Mouse (Mus musculus): ENCODE results near the gene Phf11d. TPM values are rescaled to one million over a fixed set of nuclear protein-coding genes. Genes with fewer than 3 reads are reported as not detected.

The Phf11d gene
- polyA plus RNA-seq (2014; fragmentation: Illumina TruSeq; extraction: RNeasy Lipid Tissue Mini Kit (QIAGEN cat#74804); ENCODE audit: low read depth, low replicate concordance), result 6.5 TPM

DNA sequence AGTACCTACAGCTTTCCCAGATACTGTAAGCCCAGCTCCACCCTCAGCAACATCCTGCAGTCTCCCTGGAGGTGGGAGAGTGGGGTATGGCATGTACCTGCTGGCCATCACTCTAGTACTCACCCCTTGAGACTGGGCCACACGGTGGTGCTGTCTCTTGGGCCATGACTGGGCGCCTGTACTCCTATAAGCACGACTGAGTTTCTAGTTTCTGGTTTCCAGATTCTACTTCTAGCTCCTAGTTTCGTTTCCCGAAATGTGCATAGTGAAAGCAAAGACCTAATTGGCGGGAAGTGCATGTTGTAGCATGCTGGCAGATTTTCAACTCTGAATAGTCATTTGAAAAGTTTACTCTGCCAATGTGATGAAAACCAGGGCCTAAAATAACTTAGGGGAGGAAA lies at the start of gene Phf11d:
TSS of gene Phf11d (minus strand) at position 227 of the 401 bp plus-strand sequence.

DNA sequence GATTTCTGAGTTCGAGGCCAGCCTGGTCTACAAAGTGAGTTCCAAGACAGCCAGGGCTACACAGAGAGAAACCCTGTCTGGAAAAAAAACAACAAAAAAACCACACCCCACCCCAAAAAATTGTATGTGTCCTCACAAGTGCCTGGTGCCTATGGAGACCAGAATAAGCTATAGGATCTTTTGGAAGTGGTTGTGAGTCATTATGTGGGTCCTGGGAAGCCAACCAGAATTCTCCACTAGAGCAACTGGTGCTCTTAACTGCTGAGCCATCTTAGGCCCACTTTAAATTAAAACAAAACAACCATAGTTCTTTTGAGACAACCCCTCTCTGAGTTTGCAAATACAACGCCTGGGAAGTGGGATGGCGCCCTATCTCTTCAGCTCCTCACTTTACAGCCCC lies 30.0 kb upstream of the Phf11d start, which contains the start of gene Phf11c:
TSS of gene Phf11c (minus strand) at position 101 of the 400 bp plus-strand sequence.

DNA sequence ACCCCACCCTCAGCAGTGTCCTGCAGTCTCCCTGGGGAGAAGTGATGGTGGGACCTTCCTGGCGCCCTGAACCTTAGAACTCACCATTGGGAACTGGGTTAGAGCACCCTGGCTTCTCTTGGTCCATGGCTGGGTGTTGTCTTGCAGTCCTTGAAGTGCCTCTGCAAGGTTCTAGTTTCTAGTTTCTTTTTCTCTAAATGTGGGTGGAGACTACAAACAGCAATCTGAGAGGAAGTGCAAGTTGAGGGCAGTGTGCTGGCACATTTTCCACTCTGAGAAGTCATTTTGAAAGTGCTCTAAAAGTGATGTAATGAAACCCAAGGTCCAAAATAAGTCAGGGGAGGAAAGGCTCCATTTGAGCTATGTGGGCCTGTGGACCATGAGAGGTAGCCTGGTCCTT lies 24.1 kb downstream of the Phf11d start, which contains the start of gene Phf11b:
TSS of gene Phf11b (minus strand) at position 163 of the 400 bp plus-strand sequence.

Other genes with a start within 250 kb of the Phf11d start
- gene 1700129C05Rik, start 222.6 kb downstream of the Phf11d start, polyA plus RNA-seq (2014; fragmentation: Illumina TruSeq; extraction: RNeasy Lipid Tissue Mini Kit (QIAGEN cat#74804); ENCODE audit: low read depth, low replicate concordance), result not detected
- not detected for gene Gm5142, start 186.7 kb downstream of the Phf11d start, polyA plus RNA-seq (2014; fragmentation: Illumina TruSeq; extraction: RNeasy Lipid Tissue Mini Kit (QIAGEN cat#74804); ENCODE audit: low read depth, low replicate concordance)
- gene Rcbtb1, start 164.3 kb downstream of the Phf11d start, polyA plus RNA-seq (2014; fragmentation: Illumina TruSeq; extraction: RNeasy Lipid Tissue Mini Kit (QIAGEN cat#74804); ENCODE audit: low read depth, low replicate concordance), result 69.2 TPM
- gene Gm6904, start 105.3 kb downstream of the Phf11d start, polyA plus RNA-seq (2014; fragmentation: Illumina TruSeq; extraction: RNeasy Lipid Tissue Mini Kit (QIAGEN cat#74804); ENCODE audit: low read depth, low replicate concordance), result not detected
- gene Phf11a, start 67.9 kb downstream of the Phf11d start, polyA plus RNA-seq (2014; fragmentation: Illumina TruSeq; extraction: RNeasy Lipid Tissue Mini Kit (QIAGEN cat#74804); ENCODE audit: low read depth, low replicate concordance), result 0.50 TPM
- gene Phf11b, start 24.1 kb downstream of the Phf11d start, polyA plus RNA-seq (2014; fragmentation: Illumina TruSeq; extraction: RNeasy Lipid Tissue Mini Kit (QIAGEN cat#74804); ENCODE audit: low read depth, low replicate concordance), result 3.7 TPM
- 5.9 TPM for gene Phf11c, start 29.9 kb upstream of the Phf11d start, polyA plus RNA-seq (2014; fragmentation: Illumina TruSeq; extraction: RNeasy Lipid Tissue Mini Kit (QIAGEN cat#74804); ENCODE audit: low read depth, low replicate concordance)
- 22.9 TPM for gene Setdb2, start 75.4 kb upstream of the Phf11d start, polyA plus RNA-seq (2014; fragmentation: Illumina TruSeq; extraction: RNeasy Lipid Tissue Mini Kit (QIAGEN cat#74804); ENCODE audit: low read depth, low replicate concordance)
- gene Cab39l, start 75.5 kb upstream of the Phf11d start, polyA plus RNA-seq (2014; fragmentation: Illumina TruSeq; extraction: RNeasy Lipid Tissue Mini Kit (QIAGEN cat#74804); ENCODE audit: low read depth, low replicate concordance), result 114 TPM
- 62.6 TPM for gene Cdadc1, start 232.5 kb upstream of the Phf11d start, polyA plus RNA-seq (2014; fragmentation: Illumina TruSeq; extraction: RNeasy Lipid Tissue Mini Kit (QIAGEN cat#74804); ENCODE audit: low read depth, low replicate concordance)

Measured in liver, adult 10 weeks (tissue).